Mouse (Mus musculus) testis, postnatal 14 days (tissue): ENCODE measurements around the gene Aldh8a1.

Source experiments
- DNase-seq: peaks from one replicate; pipeline ENCODE4 v3.0.0; 2021; ENCODE audit warnings: low spot score

Gene Aldh8a1

GRCm38 (mm10) chr10:21376682-21377473 lies at the start of gene Aldh8a1:
Gene Aldh8a1 (plus strand): TSS chr10:21377291.
- DNase-seq: no peak

GRCm38 (mm10) chr10:21327605-21328135 lies 49.4 kb upstream of the Aldh8a1 start:
- no peak for DNase-seq

- no peak for DNase-seq
Observed at GRCm38 (mm10) chr10:21334349-21335105, 42.6 kb upstream of the Aldh8a1 start.

- no peak for DNase-seq
Observed at GRCm38 (mm10) chr10:21335534-21335933, 41.6 kb upstream of the Aldh8a1 start.

GRCm38 (mm10) chr10:21337191-21337590 lies 39.9 kb upstream of the Aldh8a1 start:
- peak; percentile 16 for DNase-seq

GRCm38 (mm10) chr10:21341706-21342105 lies 35.4 kb upstream of the Aldh8a1 start:
- no peak for DNase-seq

GRCm38 (mm10) chr10:21342331-21343005 lies 34.6 kb upstream of the Aldh8a1 start:
- no peak for DNase-seq

- no peak for DNase-seq
Observed at GRCm38 (mm10) chr10:21347332-21347731, 29.8 kb upstream of the Aldh8a1 start.

GRCm38 (mm10) chr10:21349449-21349848 lies 27.6 kb upstream of the Aldh8a1 start:
- no peak for DNase-seq

GRCm38 (mm10) chr10:21349946-21350345 lies 27.1 kb upstream of the Aldh8a1 start:
- no peak for DNase-seq

GRCm38 (mm10) chr10:21350531-21351515 lies 26.3 kb upstream of the Aldh8a1 start:
- no peak for DNase-seq

- DNase-seq: no peak
Observed at GRCm38 (mm10) chr10:21351766-21352165, 25.3 kb upstream of the Aldh8a1 start.

- DNase-seq: no peak
Observed at GRCm38 (mm10) chr10:21353890-21354289, 23.2 kb upstream of the Aldh8a1 start.

GRCm38 (mm10) chr10:21354506-21354905 lies 22.6 kb upstream of the Aldh8a1 start:
- no peak for DNase-seq

- no peak for DNase-seq
Observed at GRCm38 (mm10) chr10:21357986-21358385, 19.1 kb upstream of the Aldh8a1 start.

GRCm38 (mm10) chr10:21359086-21359485 lies 18.0 kb upstream of the Aldh8a1 start:
- DNase-seq: no peak

- DNase-seq: no peak
Observed at GRCm38 (mm10) chr10:21361871-21362270, 15.2 kb upstream of the Aldh8a1 start.

GRCm38 (mm10) chr10:21363297-21363696 lies 13.8 kb upstream of the Aldh8a1 start:
- no peak for DNase-seq

- DNase-seq: no peak
Observed at GRCm38 (mm10) chr10:21364946-21365345, 12.1 kb upstream of the Aldh8a1 start.

- no peak for DNase-seq
Observed at GRCm38 (mm10) chr10:21365897-21366296, 11.2 kb upstream of the Aldh8a1 start.

GRCm38 (mm10) chr10:21366471-21366870 lies 10.6 kb upstream of the Aldh8a1 start:
- DNase-seq: no peak
